Mouse (Mus musculus): ENCODE measurements around the gene Mefv. TPM values are rescaled to one million over a fixed set of nuclear protein-coding genes. Genes with fewer than 3 reads are reported as not detected.

The Mefv gene
- 0.05 TPM in 1 of 2 replicates, not detected in the other for polyA plus RNA-seq (2015; fragmentation: Nextera tagmentation; extraction: Ambion mirVana)

GRCm38 (mm10) chr16:3717980-3718379 lies at the start of gene Mefv:
Gene Mefv (minus strand): TSS chr16:3718097.

DNA sequence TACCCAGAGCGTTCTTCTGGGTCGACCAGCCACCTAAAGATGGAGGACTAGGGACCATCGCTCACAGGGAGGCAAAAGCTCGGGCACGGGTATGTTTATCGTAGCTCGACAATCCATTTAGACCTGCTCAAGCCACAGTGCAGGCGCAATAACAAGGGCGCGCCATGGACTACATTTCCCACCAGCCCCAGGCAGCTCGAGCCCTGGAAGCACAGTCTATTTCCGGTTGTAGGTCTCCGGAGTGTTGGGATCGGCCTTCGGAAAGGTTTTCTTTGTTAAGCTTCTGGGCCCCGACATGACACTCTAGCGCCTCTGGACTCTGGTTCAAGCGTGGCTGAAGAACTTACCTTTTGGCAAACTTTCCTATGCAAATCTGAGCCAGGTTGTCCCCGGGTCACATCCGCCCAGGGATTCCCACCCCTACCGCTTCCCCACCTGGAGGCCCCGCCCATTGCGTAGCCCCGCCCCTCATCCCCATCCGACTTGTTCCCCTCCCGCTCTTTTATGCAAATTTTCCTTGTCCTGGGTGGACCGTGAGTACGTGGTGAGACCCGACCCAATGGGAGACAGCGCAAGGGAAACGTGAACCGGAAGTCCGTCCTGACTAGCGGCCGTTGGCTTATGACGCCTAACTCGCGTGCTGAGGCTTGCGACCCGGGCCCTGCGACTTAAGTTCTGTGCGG lies 25.7 kb upstream of the Mefv start, which contains the start of gene Zfp263:
Gene Zfp263 (plus strand): TSS at position 591 of the 683 bp plus-strand sequence.

Other genes with a start within 250 kb of the Mefv start
- gene Olfr161, start 127.1 kb downstream of the Mefv start, polyA plus RNA-seq (2015; fragmentation: Nextera tagmentation; extraction: Ambion mirVana) = not detected in 2 replicates
- gene Zfp263, start 26.0 kb upstream of the Mefv start, polyA plus RNA-seq (2015; fragmentation: Nextera tagmentation; extraction: Ambion mirVana) = 24.0 and 24.1 TPM in 2 replicates
- gene Olfr15, start 112.8 kb upstream of the Mefv start, polyA plus RNA-seq (2015; fragmentation: Nextera tagmentation; extraction: Ambion mirVana) = not detected in 2 replicates
- gene Zfp174, start 129.2 kb upstream of the Mefv start, polyA plus RNA-seq (2015; fragmentation: Nextera tagmentation; extraction: Ambion mirVana) = 0.54 TPM in 2 replicates
- gene Naa60, start 154.3 kb upstream of the Mefv start, polyA plus RNA-seq (2015; fragmentation: Nextera tagmentation; extraction: Ambion mirVana) = 25.9 and 27.3 TPM in 2 replicates
- gene Zfp597, start 166.5 kb upstream of the Mefv start, polyA plus RNA-seq (2015; fragmentation: Nextera tagmentation; extraction: Ambion mirVana) = 2.5 and 3.3 TPM in 2 replicates
- 1.0 and 1.3 TPM in 2 replicates for gene Gm20695, start 166.6 kb upstream of the Mefv start, polyA plus RNA-seq (2015; fragmentation: Nextera tagmentation; extraction: Ambion mirVana)
- 5.9 and 6.4 TPM in 2 replicates for gene 1700037C18Rik, start 190.6 kb upstream of the Mefv start, polyA plus RNA-seq (2015; fragmentation: Nextera tagmentation; extraction: Ambion mirVana)
- gene Cluap1, start 190.7 kb upstream of the Mefv start, polyA plus RNA-seq (2015; fragmentation: Nextera tagmentation; extraction: Ambion mirVana) = 13.7 and 14.4 TPM in 2 replicates